ENCODE assay signal across 8 mouse cellular contexts in the genomic region with DNA sequence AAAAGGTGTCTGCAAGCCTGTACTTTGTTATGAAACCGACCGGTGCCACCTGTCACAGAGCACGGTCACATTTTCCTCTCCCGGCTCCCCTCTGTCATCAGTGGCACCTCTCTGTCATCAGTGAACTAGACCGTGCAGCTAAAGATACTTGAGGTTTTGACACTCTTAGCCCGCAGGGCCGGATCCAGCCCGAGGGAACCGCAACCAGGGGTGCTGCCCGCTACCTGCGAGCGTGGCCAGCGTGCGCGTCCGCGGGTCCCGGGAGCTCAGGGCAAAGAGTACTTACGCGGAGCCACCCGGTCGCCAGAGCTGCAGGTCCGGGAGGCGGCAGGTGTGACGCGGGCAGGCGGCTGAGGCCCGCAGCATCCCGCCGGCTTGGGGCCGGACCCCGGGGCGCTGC. TPM values are rescaled to one million over a fixed set of nuclear protein-coding genes. Genes with fewer than 3 reads are reported as not detected.
DNase-seq lines count a peak whose midpoint lies in the region; ATAC-seq lines count a peak whose summit lies in the region.

No protein-coding gene starts in this region.

- H3K9me3 ChIP-seq in forebrain, embryonic 13.5 days (replicated peaks) = no peaks in the 10 kb centered on the region
- no peaks in the 10 kb centered on the region for H3K9me3 ChIP-seq in neural tube, embryonic 15.5 days (replicated peaks)

- intact Hi-C loops in left cerebral cortex, postnatal 14 days (cut with DNase I) = no loop called here

- H3K9ac ChIP-seq in forebrain, embryonic 13.5 days = peak overlapping the region; percentile 85
- H3K9ac ChIP-seq in neural tube, embryonic 15.5 days (replicated peaks) = peak overlapping the region; percentile 77

- peak; percentile 25 for ATAC-seq in forebrain, embryonic 13.5 days
- peak; percentile 61 for ATAC-seq in inflammation-experienced regulatory T-cells, adult 6 months
- peak; percentile 12; the same call in 1 of the 2 replicates for ATAC-seq in neural tube, embryonic 15.5 days (ENCODE audit: low FRiP score)

- H3K4me2 ChIP-seq in forebrain, embryonic 13.5 days = peak overlapping the region; percentile 98
- H3K4me2 ChIP-seq in neural tube, embryonic 15.5 days = peak overlapping the region; percentile 86

- H3K36me3 ChIP-seq in forebrain, embryonic 13.5 days (ENCODE audit: poor library complexity, severe bottlenecking) = peaks cover 11% of the 10 kb centered on the region; the same call in 1 of the 2 replicates
- no peaks in the 10 kb centered on the region for H3K36me3 ChIP-seq in neural tube, embryonic 15.5 days

- under 1% methylated on average over 26 of the region's 33 CpGs for WGBS in forebrain, embryonic 13.5 days
- under 1% methylated on average over 28 of the region's 33 CpGs for WGBS in neural tube, embryonic 15.5 days

- peak overlapping the region; percentile 83 for H3K4me3 ChIP-seq in forebrain, embryonic 13.5 days
- peak overlapping the region; percentile 98 for H3K4me3 ChIP-seq in neural tube, embryonic 15.5 days (replicated peaks)

- no peaks in the 10 kb centered on the region for H3K27me3 ChIP-seq in forebrain, embryonic 13.5 days
- no peaks in the 10 kb centered on the region for H3K27me3 ChIP-seq in neural tube, embryonic 15.5 days (replicated peaks)

- peak; percentile 28 to 52 for DNase-seq in left cerebral cortex, adult 18-20 months (ENCODE audit: low spot score in 2 of 2)
- DNase-seq in left cerebral cortex, postnatal 14 days (ENCODE audit: low spot score in 2 of 2) = no peak
- peak; percentile 23 for DNase-seq in adrenal gland, postnatal 25 days
- DNase-seq in liver = peak; percentile 8
- DNase-seq in ovary, adult 18-20 months (ENCODE audit: low spot score) = no peak

- peaks cover 46% of the 10 kb centered on the region for H3K4me1 ChIP-seq in forebrain, embryonic 13.5 days
- H3K4me1 ChIP-seq in neural tube, embryonic 15.5 days = peaks cover 38% of the 10 kb centered on the region

- peak overlapping the region; percentile 95 for H3K27ac ChIP-seq in forebrain, embryonic 13.5 days
- H3K27ac ChIP-seq in neural tube, embryonic 15.5 days (replicated peaks) = peak overlapping the region; percentile 96

RNA-seq across cellular contexts. Expression of a gene that starts 0.8 kb away (rescaled TPM):
- total RNA-seq in left cerebral cortex, adult 18-20 months (2021) = 10 to 100 TPM; 89.4 to 91.9 TPM
- 10 to 100 TPM; 52.1 to 53.0 TPM for total RNA-seq in left cerebral cortex, postnatal 14 days (2021)
- total RNA-seq in adrenal gland, postnatal 25 days (2021) = 5.2 TPM in 2 replicates
- polyA plus RNA-seq in forebrain, embryonic 13.5 days (2015; fragmentation: Nextera tagmentation; extraction: Ambion mirVana) = 21.3 and 22.9 TPM in 2 replicates
- 1 to 10 TPM; 3.8 to 9.1 (median 5.0) TPM for polyA plus RNA-seq in inflammation-experienced regulatory T-cells, adult 6 months (2017; shearing (Covaris generic))
- polyA plus RNA-seq in neural tube, embryonic 15.5 days (2015; fragmentation: Nextera tagmentation; extraction: Ambion mirVana) = 50.3 and 55.9 TPM in 2 replicates

RNA-seq across cellular contexts. Expression of a gene that starts 1.0 kb away (rescaled TPM):
- 10 to 100 TPM; 68.5 to 72.7 TPM for total RNA-seq in left cerebral cortex, adult 18-20 months (2021)
- 10 to 100 TPM; 55.7 to 60.3 TPM for total RNA-seq in left cerebral cortex, postnatal 14 days (2021)
- 50.1 and 52.9 TPM in 2 replicates for total RNA-seq in adrenal gland, postnatal 25 days (2021)
- polyA plus RNA-seq in forebrain, embryonic 13.5 days (2015; fragmentation: Nextera tagmentation; extraction: Ambion mirVana) = 148 and 168 TPM in 2 replicates
- 10 to 100 TPM; 10.8 to 11.7 (median 11.1) TPM for polyA plus RNA-seq in inflammation-experienced regulatory T-cells, adult 6 months (2017; shearing (Covaris generic))
- polyA plus RNA-seq in neural tube, embryonic 15.5 days (2015; fragmentation: Nextera tagmentation; extraction: Ambion mirVana) = 83.9 and 96.8 TPM in 2 replicates

Comparison
In these comparisons a context has a peak if more than half of its experiments do, and no peak if none do; other contexts are left out.
1. DNase-seq: peak in left cerebral cortex, adult 18-20 months (2 of 2), adrenal gland, postnatal 25 days (single experiment) and liver (single experiment); none in left cerebral cortex, postnatal 14 days (0 of 2) and ovary, adult 18-20 months (single experiment).
2. Peak in every context shown above with its lines, with median percentiles within 50 percentile points of each other: ATAC-seq.